21 mouse cellular contexts compared by ENCODE assay signal in the genomic region with DNA sequence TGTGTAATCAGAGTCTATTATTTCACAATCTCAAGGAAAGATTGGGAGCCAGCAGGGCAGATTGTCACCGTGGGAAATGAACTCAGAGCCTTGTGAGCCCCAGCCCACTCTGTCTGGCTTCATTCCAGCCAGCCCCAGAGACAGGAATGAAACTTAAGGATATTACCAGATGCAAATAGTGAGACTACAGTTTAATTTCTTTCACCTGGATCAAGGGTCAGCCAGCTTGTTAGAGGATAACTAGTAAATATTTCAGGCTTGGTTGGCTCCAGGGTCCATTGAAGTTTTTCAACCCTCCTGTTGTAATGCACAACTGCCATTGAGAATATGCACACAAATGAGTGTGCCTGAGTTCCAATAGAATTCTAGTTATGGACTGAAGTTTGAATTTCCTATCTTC. TPM values are rescaled to one million over a fixed set of nuclear protein-coding genes. Genes with fewer than 3 reads are reported as not detected.
DNase-seq lines count a peak whose midpoint lies in the region; TF ChIP-seq lines count a peak whose summit lies in the region.
"Had no signal": no experiment of that assay in that cellular context is flagged by ENCODE, and none has a peak within 500 bp of the region (broad histone marks: within the 10 kb centered on the region; RNA-seq: fewer than 3 reads in every experiment).

No protein-coding gene starts in this region.

- intact Hi-C loops in left cerebral cortex, postnatal 36 days (cut with DNase I): no loop called here

- peak; percentile 62 for DNase-seq in kidney, adult 11 months
- no peak for DNase-seq in kidney, adult 18-20 months
- no peak for DNase-seq in testis, postnatal 14 days (ENCODE audit: low spot score)
- DNase-seq in kidney, postnatal 10 days: peak; percentile 67
- DNase-seq in kidney, postnatal 4 days: peak; percentile 31 to 62
- DNase-seq in ovary, adult 18-20 months (ENCODE audit: low spot score): no peak
- no peak for DNase-seq in left cerebral cortex, postnatal 36 days (ENCODE audit: low spot score in 2 of 2)
- DNase-seq: adrenal gland, adult 8-10 months; adrenal gland, postnatal 36 days; cerebellum, adult 11 months; cerebellum, adult 8-10 months; cerebellum, postnatal 14 days; embryo, embryonic 11 days; gastrocnemius, postnatal 10 days; heart, adult 2 months; heart, postnatal 36 days had no signal

- H3K4me1 ChIP-seq in testis, adult 2 months (ENCODE audit: control insufficient read depth, insufficient read depth, low read length): 0 out of 2 replicates have a peak, but pooled peaks cover 2% of the 10 kb centered on the region
- H3K4me1 ChIP-seq: embryonic facial prominence, embryonic 15.5 days; forebrain, embryonic 10.5 days; forebrain, embryonic 15.5 days had no signal

- no peak for TF ChIP-seq POLR2A in testis, adult 2 months (IDR thresholded peaks at IDR 0.05; ENCODE audit: control insufficient read depth, low read depth, low read length)

- no peaks in the 10 kb centered on the region for H3K27me3 ChIP-seq in testis, adult 2 months (ENCODE audit: control insufficient read depth, insufficient read depth, low read length)
- H3K27me3 ChIP-seq: embryonic facial prominence, embryonic 15.5 days; forebrain, embryonic 15.5 days had no signal

- no peak for TF ChIP-seq CTCF in testis, adult 2 months (IDR thresholded peaks at IDR 0.05; ENCODE audit: control insufficient read depth, insufficient read depth, insufficient replicate concordance, low read depth, low read length)

- H3K4me3 ChIP-seq in testis, adult 2 months (ENCODE audit: control insufficient read depth, low read depth, low read length): peak overlapping the region; percentile 15
- H3K4me3 ChIP-seq: embryonic facial prominence, embryonic 15.5 days; erythroblast, embryonic 14.5 days; forebrain, embryonic 10.5 days; forebrain, embryonic 15.5 days; heart, adult 2 months had no signal

- no peaks in the 10 kb centered on the region for H3K36me3 ChIP-seq in testis, adult 2 months (ENCODE audit: control insufficient read depth, insufficient read depth, low read length)
- H3K36me3 ChIP-seq: embryonic facial prominence, embryonic 15.5 days; forebrain, embryonic 15.5 days had no signal

- H3K27ac ChIP-seq in testis, adult 2 months (ENCODE audit: control insufficient read depth, insufficient read depth, low read depth, low read length): no peak overlapping the region
- H3K27ac ChIP-seq: embryonic facial prominence, embryonic 15.5 days; forebrain, embryonic 10.5 days; forebrain, embryonic 15.5 days; heart, adult 2 months had no signal

RNA-seq across cellular contexts. Expression of a gene that starts 36.6 kb away (rescaled TPM):
- polyA plus RNA-seq in testis, adult 2 months (2012; rRNA removed): 129 and 130 TPM in 2 replicates
- total RNA-seq in left cerebral cortex, postnatal 36 days (2021): 10 to 100 TPM; 33.7 to 34.5 TPM

Comparison
In these comparisons a context has a peak if more than half of its experiments do, and no peak if none do; other contexts are left out.
1. DNase-seq: peak in kidney, adult 11 months (single experiment), kidney, postnatal 10 days (single experiment) and kidney, postnatal 4 days (2 of 2); none in kidney, adult 18-20 months (single experiment), testis, postnatal 14 days (single experiment), ovary, adult 18-20 months (single experiment) and left cerebral cortex, postnatal 36 days (0 of 2).